Mouse (Mus musculus): ENCODE results near the gene Zbtb5. TPM values are rescaled to one million over a fixed set of nuclear protein-coding genes. Genes with fewer than 3 reads are reported as not detected.
A peak's percentile ranks its signal among the peaks of the same experiment; 100 is the strongest.
"Not testable (repeated sequence)": the region's sequence is repeated elsewhere in the genome, so short reads cannot be mapped to it uniquely, and the experiment has no call there.

Gene Zbtb5
- total RNA-seq, 2 experiments from 2014 or later, result 7.8 to 8.3 TPM

DNA sequence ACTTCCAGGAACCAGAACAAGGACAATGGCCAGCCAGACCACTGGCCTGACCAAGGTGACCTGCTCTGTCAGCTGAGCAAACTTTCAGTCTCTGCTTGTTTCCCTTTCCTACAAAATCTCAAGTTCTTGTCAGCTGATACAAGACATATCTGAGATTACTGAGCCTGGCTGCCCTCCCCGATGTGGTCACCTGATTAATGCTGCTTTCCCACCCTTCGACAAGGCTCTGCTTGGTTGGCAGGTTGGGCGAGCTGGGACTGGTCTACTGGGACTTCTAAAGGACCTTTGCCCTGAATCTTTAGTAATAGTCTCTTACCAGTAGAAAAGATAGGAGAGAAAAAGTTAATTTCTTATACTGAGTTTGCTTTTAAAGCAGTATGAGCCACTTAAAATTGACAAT, 6.8 kb downstream of the Zbtb5 start:
- intact Hi-C loops (cut with DNase I), result no loop called here
- H3K4me3 ChIP-seq, result no peak overlapping the region
- TF ChIP-seq CTCF (IDR thresholded peaks at IDR 0.05), result no peak
- DNase-seq (ENCODE audit: extremely low spot score in 1 of 2, low spot score in 2 of 2), result no peak
- no peak overlapping the region for H3K27ac ChIP-seq

DNA sequence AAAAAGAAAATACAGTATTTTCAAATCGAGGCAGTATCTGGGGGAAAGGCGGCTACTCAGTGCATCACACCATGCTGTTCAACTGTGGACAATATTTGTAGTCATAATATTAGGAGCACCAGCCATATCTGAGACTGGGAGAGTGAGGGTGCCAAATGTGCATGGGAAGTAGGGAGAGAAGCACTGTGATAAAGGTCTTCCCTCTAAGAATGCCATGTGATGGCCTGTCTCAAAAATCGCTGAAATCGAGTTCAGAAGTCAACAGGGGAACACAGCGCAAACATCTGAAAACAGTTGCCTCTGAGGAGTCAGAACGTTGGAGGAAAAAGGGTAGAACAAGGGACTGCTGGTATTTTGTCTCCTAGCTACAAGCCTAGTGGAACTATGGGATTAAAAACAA, 12.2 kb downstream of the Zbtb5 start:
- intact Hi-C loops (cut with DNase I), result no loop called here
- DNase-seq (ENCODE audit: extremely low spot score in 1 of 2, low spot score in 2 of 2), result no peak
- no peak overlapping the region for H3K4me3 ChIP-seq
- H3K27ac ChIP-seq, result no peak overlapping the region
- TF ChIP-seq CTCF (IDR thresholded peaks at IDR 0.05), result no peak

DNA sequence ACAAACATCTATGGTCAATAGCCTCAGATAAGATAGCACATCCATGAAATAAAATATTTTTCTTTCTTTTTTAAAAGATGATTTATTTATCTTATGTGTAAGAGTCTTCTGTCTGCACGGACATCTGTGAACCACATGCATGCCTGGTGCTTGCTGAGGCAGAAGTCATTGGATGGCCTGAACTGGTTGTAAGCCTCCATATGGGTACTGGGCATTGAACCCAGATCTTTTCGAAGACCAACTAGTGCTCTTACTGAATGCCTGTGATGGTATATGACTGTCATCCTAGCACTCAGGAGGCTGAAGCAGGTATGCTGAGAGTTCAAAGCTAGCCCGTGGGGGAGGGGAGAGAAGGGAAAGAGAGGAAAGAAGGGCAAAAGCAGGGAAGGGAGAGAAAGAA, 14.1 kb downstream of the Zbtb5 start:
- TF ChIP-seq CTCF (IDR thresholded peaks at IDR 0.05), result no peak
- Histone ChIP-seq H3K4me3 (no peak overlapping the region), H3K27ac (no peak overlapping the region)
- intact Hi-C loops (cut with DNase I), result no loop called here
- DNase-seq (ENCODE audit: extremely low spot score in 1 of 2, low spot score in 2 of 2), result no peak

DNA sequence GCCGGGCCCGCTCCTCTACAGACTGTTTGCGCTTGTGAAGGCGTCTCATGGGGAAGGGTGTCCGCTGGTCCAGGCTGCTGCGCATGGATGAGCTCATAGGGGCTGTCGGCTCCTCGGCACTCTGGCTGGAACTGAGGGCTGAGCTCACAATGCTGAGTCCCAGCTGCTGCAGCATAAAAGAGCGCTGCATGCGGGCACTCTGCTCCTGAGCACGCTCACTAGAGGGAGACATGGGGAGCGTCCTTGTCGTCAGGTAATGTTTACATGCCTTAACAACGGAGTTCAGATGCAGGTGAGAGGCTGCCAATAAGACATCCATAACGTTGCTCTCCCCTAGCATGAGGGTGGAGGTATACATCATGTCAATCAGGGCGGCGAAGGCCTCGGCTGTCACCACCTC, 17.4 kb downstream of the Zbtb5 start:
- no peak overlapping the region for H3K27ac ChIP-seq
- no peak for TF ChIP-seq CTCF (IDR thresholded peaks at IDR 0.05)
- H3K4me3 ChIP-seq, result no peak overlapping the region
- no peak for DNase-seq (ENCODE audit: extremely low spot score in 1 of 2, low spot score in 2 of 2)
- intact Hi-C loops (cut with DNase I), result no loop called here

DNA sequence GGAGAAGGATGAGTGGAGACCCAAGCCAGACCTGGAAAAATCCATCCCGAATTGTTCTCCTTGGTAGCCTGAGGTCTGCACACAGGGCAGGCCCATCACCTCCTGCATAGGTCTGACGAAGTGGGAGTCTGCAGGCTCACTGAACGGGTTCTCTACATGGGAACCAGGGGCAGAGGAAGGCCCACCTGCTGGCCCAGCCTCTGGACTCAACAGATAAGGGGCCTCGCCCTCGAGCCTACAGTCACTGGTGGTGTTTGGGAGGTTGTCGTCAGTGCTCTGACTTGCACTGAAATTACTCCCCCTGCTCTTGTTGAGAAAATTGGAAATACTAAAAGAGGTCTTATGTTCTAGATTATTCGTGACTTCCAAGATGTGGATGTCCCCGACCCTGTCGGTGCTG, 18.4 kb downstream of the Zbtb5 start:
- intact Hi-C loops (cut with DNase I), result no loop called here
- no peak overlapping the region for H3K4me3 ChIP-seq
- TF ChIP-seq CTCF (IDR thresholded peaks at IDR 0.05), result no peak
- DNase-seq (ENCODE audit: extremely low spot score in 1 of 2, low spot score in 2 of 2), result no peak
- H3K27ac ChIP-seq, result no peak overlapping the region

DNA sequence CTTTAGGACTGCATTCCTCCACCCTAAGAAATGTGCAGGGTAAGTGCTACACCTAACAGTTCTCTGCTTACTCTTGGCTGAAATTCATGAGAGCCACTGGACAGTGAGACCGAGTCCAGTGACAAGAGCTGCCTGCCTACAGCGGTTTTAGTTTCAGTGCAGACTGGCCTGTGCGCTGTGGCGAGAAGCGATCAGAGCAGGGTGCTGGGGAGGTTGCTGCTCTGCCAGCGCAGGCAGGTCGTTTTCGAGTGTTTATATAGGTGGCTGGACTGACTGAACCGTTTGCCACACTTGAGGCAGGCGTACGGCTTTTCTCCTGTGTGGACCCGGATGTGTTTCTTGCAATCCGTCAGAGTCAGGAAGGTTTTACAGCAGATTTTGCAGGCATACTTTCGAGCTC, 19.0 kb downstream of the Zbtb5 start:
- H3K4me3 ChIP-seq; DNase-seq (ENCODE audit: extremely low spot score in 1 of 2, low spot score in 2 of 2); intact Hi-C loops (cut with DNase I); H3K27ac ChIP-seq: not testable (repeated sequence)

DNA sequence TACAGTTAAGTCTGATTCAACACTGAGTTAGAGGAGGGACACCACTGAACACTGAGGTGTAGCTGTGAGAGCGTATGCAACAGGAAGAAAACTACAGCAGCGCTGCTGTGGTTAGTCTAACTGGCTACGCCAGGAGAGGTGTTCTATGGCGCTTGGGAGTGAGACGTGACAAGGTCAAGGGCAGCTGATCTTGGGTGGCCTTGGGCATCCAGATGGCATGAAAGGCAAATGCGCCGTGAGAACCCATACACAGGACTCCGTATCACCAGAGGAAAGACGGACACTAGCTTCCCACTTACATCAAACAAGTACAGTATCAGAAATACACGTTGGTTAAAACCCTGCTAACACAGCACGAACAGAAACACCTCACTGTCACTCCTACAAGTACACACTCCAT, 19.9 kb downstream of the Zbtb5 start:
- intact Hi-C loops (cut with DNase I); DNase-seq (ENCODE audit: extremely low spot score in 1 of 2, low spot score in 2 of 2); H3K27ac ChIP-seq; H3K4me3 ChIP-seq: not testable (repeated sequence)

DNA sequence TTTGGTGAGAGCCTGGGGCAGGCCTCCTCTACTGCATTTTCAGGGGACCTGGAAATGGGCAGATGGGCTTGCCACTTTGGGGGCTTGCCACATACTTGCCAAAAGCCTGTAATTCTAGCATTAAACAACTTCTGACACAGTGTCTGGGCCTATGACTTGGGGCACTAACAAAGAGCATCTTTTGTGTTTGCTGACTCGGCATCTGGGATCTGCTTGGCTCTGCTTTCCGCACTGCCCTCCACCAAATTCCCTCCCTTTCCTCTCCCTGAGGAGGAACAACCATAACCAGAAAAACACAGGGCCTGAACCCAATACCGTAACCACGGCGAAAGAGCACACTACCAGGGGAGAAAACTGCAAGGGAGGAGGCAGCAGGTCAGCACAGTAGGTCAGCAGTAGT, 21.7 kb downstream of the Zbtb5 start:
- Histone ChIP-seq H3K27ac (no peak overlapping the region), H3K4me3 (no peak overlapping the region)
- intact Hi-C loops (cut with DNase I), result no loop called here
- no peak for DNase-seq (ENCODE audit: extremely low spot score in 1 of 2, low spot score in 2 of 2)
- TF ChIP-seq CTCF (IDR thresholded peaks at IDR 0.05), result no peak

DNA sequence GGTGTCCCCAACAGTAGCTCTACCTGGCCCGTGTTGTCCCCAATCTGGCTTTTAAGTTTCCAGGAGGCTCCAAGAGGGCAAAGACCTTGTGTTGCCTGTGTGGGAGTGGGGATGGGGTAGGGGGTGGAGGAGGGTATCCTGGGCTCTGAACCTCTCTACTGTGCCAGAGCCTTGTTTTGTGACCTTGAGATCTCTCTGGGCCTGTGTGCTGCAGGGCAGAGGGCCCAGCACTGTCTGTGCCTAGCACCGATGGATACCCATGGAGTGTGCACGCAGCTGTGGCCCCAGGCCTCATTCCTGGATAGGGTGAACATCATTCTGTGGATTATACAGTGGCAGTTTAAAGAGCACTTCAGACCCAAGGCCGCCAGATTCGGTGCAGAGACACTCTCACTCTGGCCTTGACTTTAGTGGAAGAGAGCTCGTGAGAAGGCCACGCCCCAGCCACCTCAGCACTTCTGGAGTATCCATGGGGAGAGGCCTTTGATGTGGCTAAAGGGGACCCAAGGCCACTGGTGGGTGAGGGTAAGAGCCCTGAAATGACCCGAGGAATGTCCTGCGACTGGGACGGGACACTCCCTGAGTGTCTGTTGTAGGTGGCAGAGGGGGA, 29.0 kb downstream of the Zbtb5 start:
- intact Hi-C loops (cut with DNase I), result no loop called here

DNA sequence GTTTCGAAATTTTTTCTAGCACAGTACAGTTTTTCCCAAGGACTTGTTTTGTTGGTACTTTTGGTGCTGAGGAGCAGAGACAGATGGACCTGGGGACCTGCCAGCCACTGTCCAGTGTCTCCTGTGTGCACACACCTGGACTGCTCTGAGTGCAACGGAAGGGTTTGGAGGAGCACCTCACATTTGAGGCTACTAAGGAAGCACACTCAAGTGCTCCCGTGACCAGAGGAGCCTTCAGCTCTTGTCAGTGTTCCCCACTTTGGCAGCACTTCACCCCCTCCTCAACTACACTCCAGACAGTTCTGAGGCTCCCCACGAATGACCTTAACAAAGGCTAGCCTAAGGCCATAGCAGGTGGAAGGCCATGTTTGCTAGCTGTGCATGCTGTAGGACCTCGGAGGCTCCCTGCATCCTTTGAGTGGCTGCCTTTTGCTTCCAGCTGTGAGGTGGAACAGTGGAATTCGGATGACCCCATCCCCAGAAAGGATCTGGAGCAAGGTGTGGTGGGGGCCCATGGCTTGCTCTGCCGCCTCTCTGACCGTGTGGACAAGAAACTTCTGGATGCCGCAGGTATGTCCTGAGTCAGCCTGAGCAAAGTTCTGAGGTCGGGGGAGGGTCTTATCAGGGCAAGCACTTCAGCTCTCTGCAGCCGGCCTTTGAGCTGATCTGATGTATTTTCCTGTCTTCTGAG, 29.6 kb downstream of the Zbtb5 start:
- no peak for DNase-seq (ENCODE audit: extremely low spot score in 1 of 2, low spot score in 2 of 2)
- Histone ChIP-seq H3K4me3 (no peak overlapping the region; the same call in 1 of the 2 replicates), H3K27ac (no peak overlapping the region)
- no peak for TF ChIP-seq CTCF (IDR thresholded peaks at IDR 0.05)
- intact Hi-C loops (cut with DNase I), result no loop called here

More for the DNA sequence above, 29.0 kb downstream of the Zbtb5 start:
- DNase-seq (ENCODE audit: extremely low spot score in 1 of 2, low spot score in 2 of 2), result no peak
- no peak for TF ChIP-seq CTCF (IDR thresholded peaks at IDR 0.05)
- Histone ChIP-seq H3K4me3 (no peak overlapping the region), H3K27ac (no peak overlapping the region)

DNA sequence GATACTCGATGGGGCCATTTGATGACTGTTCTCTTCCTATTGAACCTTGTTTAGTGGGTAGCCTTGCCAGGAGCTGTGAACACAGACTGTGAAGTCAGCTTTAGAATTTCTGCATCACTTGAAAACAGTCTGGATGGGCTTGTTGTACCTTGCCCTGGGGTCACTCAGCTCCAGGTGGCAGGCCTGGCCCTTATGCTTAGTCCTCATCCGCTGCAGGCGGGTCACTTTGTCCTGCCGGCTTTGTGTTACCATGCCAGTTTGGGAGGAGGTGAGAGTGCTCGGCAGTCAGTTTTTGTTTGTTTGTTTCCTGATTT, 30.3 kb downstream of the Zbtb5 start:
- Histone ChIP-seq H3K27ac (peak overlapping the region; percentile 88), H3K4me3 (peak overlapping the region; percentile 66)
- intact Hi-C loops (cut with DNase I), result loop anchor here (2.0 kb wide), 1 partner anchor 29 kb away; no protein-coding TSS in a partner anchor
- no peak for DNase-seq (ENCODE audit: extremely low spot score in 1 of 2, low spot score in 2 of 2)
- no peak for TF ChIP-seq CTCF (IDR thresholded peaks at IDR 0.05)

DNA sequence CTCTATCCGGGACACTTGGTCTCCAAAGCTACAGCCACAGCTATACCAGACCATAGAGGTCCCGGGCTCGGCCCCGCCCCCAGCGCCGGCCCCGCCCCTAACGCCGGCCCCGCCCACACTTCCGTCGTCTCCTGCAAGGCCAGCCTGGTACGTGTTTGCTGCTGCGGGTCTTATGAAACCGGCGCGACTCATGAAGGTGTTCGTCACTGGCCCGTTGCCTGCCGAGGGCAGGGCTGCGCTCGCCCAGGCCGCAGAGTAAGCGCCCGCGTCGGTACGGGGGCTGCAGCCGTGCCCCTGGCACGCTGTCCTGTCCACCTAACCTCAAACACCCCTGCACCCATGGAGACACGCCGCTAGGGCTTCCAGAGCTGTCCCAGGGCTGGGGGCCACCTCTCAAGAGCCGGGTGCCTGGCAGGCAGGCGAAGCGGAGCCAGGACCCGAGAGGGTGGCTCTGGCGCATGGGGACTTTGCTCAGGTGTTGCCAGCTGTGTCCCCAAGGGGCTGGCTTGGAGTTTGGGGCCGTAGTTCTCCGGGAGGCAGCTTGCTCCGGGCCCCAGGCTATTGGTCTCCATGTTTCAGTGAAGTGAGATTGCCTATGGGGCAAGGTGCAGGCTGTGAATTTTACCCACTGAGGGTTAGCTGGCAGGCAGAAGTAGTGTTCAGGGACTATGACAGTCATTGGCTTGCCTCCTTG, 30.8 kb downstream of the Zbtb5 start, which contains the start of gene Grhpr:
Gene Grhpr, plus strand, starts transcription at position 116 of the 694 bp plus-strand sequence.
- peak within 1 kb of the TSS; percentile 88 for H3K27ac ChIP-seq
- peak; percentile 35 for TF ChIP-seq CTCF (IDR thresholded peaks at IDR 0.05)
- H3K4me3 ChIP-seq, result peak within 1 kb of the TSS; percentile 66
- peak; percentile 72 to 73 for DNase-seq (ENCODE audit: extremely low spot score in 1 of 2, low spot score in 2 of 2)
- intact Hi-C loops (cut with DNase I), result loop anchor here (2.0 kb wide), 1 partner anchor 29 kb away; no protein-coding TSS in a partner anchor

All from left cerebral cortex, adult 2 months (tissue).